Mouse (Mus musculus) limb, embryonic 15.5 days (tissue): ENCODE measurements around the gene Lekr1. TPM values are rescaled to one million over a fixed set of nuclear protein-coding genes. Genes with fewer than 3 reads are reported as not detected.

Experiments used
- ATAC-seq: fragments of 200-750 bp; cut with Nextera tagmentation; 2 replicates; pipeline ENCODE4 v1.8.0; 2017; ENCODE audit warnings: low read depth, moderate TSS enrichment; ENCODE audit not compliant: insufficient number of reproducible peaks, low FRiP score, low TSS enrichment
- H3K27ac ChIP-seq: fragments of 300-500 bp; sonication (generic); 2 replicates; pipeline ENCODE4 v1.5.1; 2015; ENCODE audit warnings: moderate library complexity, mild to moderate bottlenecking, inconsistent platforms
- H3K27me3 ChIP-seq: fragments of 300-500 bp; sonication (generic); 2 replicates; pipeline ENCODE4 v1.6.1; 2015; ENCODE audit warnings: inconsistent platforms
- H3K36me3 ChIP-seq: fragments of 300-500 bp; sonication (generic); 2 replicates; pipeline ENCODE4 v1.6.1; 2015; ENCODE audit warnings: inconsistent platforms
- H3K4me1 ChIP-seq: fragments of 300-500 bp; sonication (generic); 2 replicates; pipeline ENCODE4 v1.6.1; 2015; ENCODE audit warnings: inconsistent platforms
- H3K4me2 ChIP-seq: fragments of 300-500 bp; sonication (generic); 2 replicates; pipeline ENCODE4 v1.6.1; 2015; ENCODE audit warnings: mild to moderate bottlenecking, inconsistent platforms
- H3K4me3 ChIP-seq: fragments of 300-500 bp; sonication (generic); 2 replicates; pipeline ENCODE4 v1.5.1; 2015; ENCODE audit warnings: mild to moderate bottlenecking, inconsistent platforms
- H3K9ac ChIP-seq: fragments of 300-500 bp; sonication (generic); 2 replicates; pipeline ENCODE4 v1.6.1; 2015; ENCODE audit warnings: inconsistent platforms
- H3K9me3 ChIP-seq: fragments of 300-500 bp; sonication (generic); 2 replicates; pipeline ENCODE4 v1.6.1; 2016; ENCODE audit warnings: inconsistent platforms
- WGBS: fragments of 180-500 bp; shearing (Covaris S2); methylation state at CpG from one replicate; pipeline ENCODE4 v1.1.7; 2015; 5-methylcytosine and 5-hydroxymethylcytosine counted together
- polyA plus RNA-seq: library from polyadenylated mRNA; unstranded; fragments of >200 nt; fragmentation: Nextera tagmentation; extraction: Ambion mirVana; gene quantifications from 2 replicates; pipeline ENCODE4 v1.2.1, GENCODE M21; 2015

The Lekr1 gene
- polyA plus RNA-seq = 6.7 and 7.2 TPM in 2 replicates

- 1% methylated on average over 71 of the region's 73 CpGs for WGBS
- Histone ChIP-seq H3K4me2 (peak within 1 kb of the TSS; percentile 81), H3K36me3 (no peaks in the 10 kb centered on the region), H3K9me3 (no peaks in the 10 kb centered on the region), H3K9ac (peak within 1 kb of the TSS; percentile 63), H3K27me3 (no peaks in the 10 kb centered on the region), H3K27ac (peak within 1 kb of the TSS; percentile 65), H3K4me1 (peaks cover 6% of the 10 kb centered on the region), H3K4me3 (peak within 1 kb of the TSS; percentile 79)
- peak; percentile 79; the same call in 1 of the 2 replicates for ATAC-seq
These were observed at the start of gene Lekr1 for GRCm38 (mm10) chr3:65665977-65666766. Gene Lekr1, plus strand, starts transcription at chr3:65666228.

GRCm38 (mm10) chr3:65617507-65617906, 48.5 kb upstream of the Lekr1 start:
- H3K36me3 ChIP-seq = no peaks in the 10 kb centered on the region
- no peak overlapping the region for H3K27ac ChIP-seq
- ATAC-seq = no peak
- H3K27me3 ChIP-seq = no peaks in the 10 kb centered on the region
- H3K4me2 ChIP-seq = no peak overlapping the region
- no peak overlapping the region for H3K9ac ChIP-seq
- no peak overlapping the region for H3K4me3 ChIP-seq
- peaks cover 5% of the 10 kb centered on the region; the same call in 1 of the 2 replicates for H3K4me1 ChIP-seq
- WGBS = 83% methylated on average over 5 of the region's 5 CpGs
- H3K9me3 ChIP-seq = no peaks in the 10 kb centered on the region

- H3K9ac ChIP-seq = no peak overlapping the region
- no peak for ATAC-seq
- 84% methylated on average over 4 of the region's 4 CpGs for WGBS
These were observed 46.7 kb upstream of the Lekr1 start for GRCm38 (mm10) chr3:65619340-65619739.

GRCm38 (mm10) chr3:65623057-65623456, 43.0 kb upstream of the Lekr1 start:
- H3K4me2 ChIP-seq = no peak overlapping the region
- no peaks in the 10 kb centered on the region for H3K9me3 ChIP-seq
- 92% methylated on average over 6 of the region's 6 CpGs for WGBS
- no peak for ATAC-seq
- no peak overlapping the region for H3K27ac ChIP-seq
- no peaks in the 10 kb centered on the region for H3K36me3 ChIP-seq
- H3K4me1 ChIP-seq = no peaks in the 10 kb centered on the region
- H3K9ac ChIP-seq = no peak overlapping the region
- no peaks in the 10 kb centered on the region for H3K27me3 ChIP-seq
- no peak overlapping the region for H3K4me3 ChIP-seq

More at GRCm38 (mm10) chr3:65619340-65619739, 46.7 kb upstream of the Lekr1 start:
- Histone ChIP-seq H3K27ac (no peak overlapping the region), H3K4me1 (no peaks in the 10 kb centered on the region), H3K4me2 (no peak overlapping the region), H3K36me3 (no peaks in the 10 kb centered on the region), H3K27me3 (no peaks in the 10 kb centered on the region), H3K4me3 (no peak overlapping the region), H3K9me3 (no peaks in the 10 kb centered on the region)

- H3K9me3 ChIP-seq = no peaks in the 10 kb centered on the region
- no peak overlapping the region for H3K4me3 ChIP-seq
- no peaks in the 10 kb centered on the region for H3K36me3 ChIP-seq
- no peaks in the 10 kb centered on the region for H3K4me1 ChIP-seq
- no peak overlapping the region for H3K4me2 ChIP-seq
- 62% methylated on average over 8 of the region's 8 CpGs for WGBS
- ATAC-seq = no peak
- no peak overlapping the region for H3K9ac ChIP-seq
- no peaks in the 10 kb centered on the region for H3K27me3 ChIP-seq
- H3K27ac ChIP-seq = no peak overlapping the region
These were observed 40.3 kb upstream of the Lekr1 start for GRCm38 (mm10) chr3:65625496-65626289.

GRCm38 (mm10) chr3:65626290-65626914, 39.6 kb upstream of the Lekr1 start:
- Histone ChIP-seq H3K9me3 (no peaks in the 10 kb centered on the region), H3K4me3 (no peak overlapping the region), H3K4me2 (no peak overlapping the region), H3K9ac (no peak overlapping the region), H3K27ac (no peak overlapping the region), H3K27me3 (peaks cover 4% of the 10 kb centered on the region; the same call in 1 of the 2 replicates), H3K4me1 (no peaks in the 10 kb centered on the region), H3K36me3 (no peaks in the 10 kb centered on the region)
- 78% methylated on average over 7 of the region's 7 CpGs for WGBS
- no peak for ATAC-seq

- Histone ChIP-seq H3K4me2 (no peak overlapping the region), H3K27ac (no peak overlapping the region), H3K9me3 (no peaks in the 10 kb centered on the region), H3K27me3 (peaks cover 4% of the 10 kb centered on the region; the same call in 1 of the 2 replicates), H3K36me3 (no peaks in the 10 kb centered on the region), H3K9ac (no peak overlapping the region), H3K4me1 (no peaks in the 10 kb centered on the region), H3K4me3 (no peak overlapping the region)
- 73% methylated on average over 6 of the region's 6 CpGs for WGBS
- no peak for ATAC-seq
These were observed 38.9 kb upstream of the Lekr1 start for GRCm38 (mm10) chr3:65627021-65627706.

GRCm38 (mm10) chr3:65627707-65628028, 38.4 kb upstream of the Lekr1 start:
- Histone ChIP-seq H3K36me3 (no peaks in the 10 kb centered on the region), H3K27me3 (peaks cover 4% of the 10 kb centered on the region; the same call in 1 of the 2 replicates), H3K4me3 (no peak overlapping the region), H3K4me1 (no peaks in the 10 kb centered on the region), H3K9me3 (no peaks in the 10 kb centered on the region), H3K27ac (no peak overlapping the region), H3K9ac (no peak overlapping the region), H3K4me2 (no peak overlapping the region)
- 78% methylated on average over 2 of the region's 2 CpGs for WGBS
- ATAC-seq = no peak

GRCm38 (mm10) chr3:65629565-65630112, 36.4 kb upstream of the Lekr1 start:
- no peak for ATAC-seq
- peaks cover 4% of the 10 kb centered on the region; the same call in 1 of the 2 replicates for H3K27me3 ChIP-seq
- H3K9me3 ChIP-seq = no peaks in the 10 kb centered on the region
- H3K27ac ChIP-seq = no peak overlapping the region
- no peak overlapping the region for H3K4me3 ChIP-seq
- 71% methylated on average over 9 of the region's 9 CpGs for WGBS
- no peak overlapping the region for H3K4me2 ChIP-seq
- H3K36me3 ChIP-seq = no peaks in the 10 kb centered on the region
- no peaks in the 10 kb centered on the region for H3K4me1 ChIP-seq
- no peak overlapping the region for H3K9ac ChIP-seq

GRCm38 (mm10) chr3:65633604-65634003, 32.4 kb upstream of the Lekr1 start:
- Histone ChIP-seq H3K9ac (no peak overlapping the region), H3K27me3 (peaks cover 4% of the 10 kb centered on the region; the same call in 1 of the 2 replicates), H3K27ac (no peak overlapping the region), H3K4me2 (no peak overlapping the region), H3K4me3 (no peak overlapping the region), H3K36me3 (no peaks in the 10 kb centered on the region), H3K4me1 (no peaks in the 10 kb centered on the region), H3K9me3 (no peaks in the 10 kb centered on the region)
- 52% methylated on average over 4 of the region's 4 CpGs for WGBS
- no peak for ATAC-seq

- no peak overlapping the region for H3K27ac ChIP-seq
- no peak overlapping the region for H3K9ac ChIP-seq
- ATAC-seq = no peak
- H3K4me1 ChIP-seq = peaks cover 4% of the 10 kb centered on the region; the same call in 1 of the 2 replicates
- H3K36me3 ChIP-seq = no peaks in the 10 kb centered on the region
- H3K9me3 ChIP-seq = no peaks in the 10 kb centered on the region
- no peak overlapping the region for H3K4me2 ChIP-seq
- peaks cover 3% of the 10 kb centered on the region; the same call in 1 of the 2 replicates for H3K27me3 ChIP-seq
- no peak overlapping the region for H3K4me3 ChIP-seq
- 22% methylated on average over 9 of the region's 9 CpGs for WGBS
These were observed 30.0 kb upstream of the Lekr1 start for GRCm38 (mm10) chr3:65635983-65636382.
